Mouse (Mus musculus) heart, postnatal 25 days (tissue): Measurements from ENCODE around the gene Gabarap. TPM values are rescaled to one million over a fixed set of nuclear protein-coding genes. Genes with fewer than 3 reads are reported as not detected.

Experiments used
- DNase-seq: peaks from one replicate; pipeline ENCODE4 v3.0.0; 2022; ENCODE audit warnings: low spot score
- intact Hi-C: fragments of 180-260 bp; cut with DNase I; formaldehyde crosslinking; loops from one replicate; pipeline ENCODE4 v1.15.1; 2025
- total RNA-seq, 2 experiments: library from RNA; stranded (reverse); gene quantifications; 2 replicates each; pipeline ENCODE4 v1.2.3; 2021

The Gabarap gene
- total RNA-seq, 2 experiments from 2014 or later, result 274 to 291 TPM

DNA sequence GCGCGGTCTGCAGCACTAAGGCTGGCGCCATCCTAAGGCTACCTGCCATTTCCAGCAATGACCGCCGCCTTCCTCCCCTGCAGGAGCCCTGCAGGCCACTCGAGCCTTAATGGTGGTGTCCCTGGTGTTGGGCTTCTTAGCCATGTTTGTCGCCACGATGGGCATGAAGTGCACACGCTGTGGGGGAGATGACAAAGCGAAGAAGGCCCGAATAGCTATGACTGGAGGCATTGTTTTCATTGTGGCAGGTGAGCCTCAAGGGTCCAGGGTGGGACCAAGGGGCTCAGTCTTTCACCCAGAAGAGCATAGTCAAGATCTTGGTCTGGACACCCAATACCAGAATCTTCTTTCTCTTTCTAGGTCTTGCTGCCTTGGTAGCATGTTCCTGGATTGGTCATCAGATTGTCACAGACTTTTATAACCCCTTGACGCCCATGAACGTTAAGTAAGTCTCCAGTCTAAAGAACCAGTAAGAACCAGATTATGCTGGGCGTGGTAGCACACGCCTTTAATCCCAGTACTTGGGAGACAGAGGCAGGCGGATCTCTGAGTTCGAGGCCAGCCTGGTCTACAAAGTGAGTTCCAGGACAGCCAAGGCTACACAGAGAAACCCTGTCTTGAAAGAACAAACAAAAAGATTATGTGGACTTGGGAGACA, 24.0 kb upstream of the Gabarap start:
- intact Hi-C loops, result loop anchor here (5.0 kb wide), 1 partner anchor 40 kb away; no protein-coding TSS in a partner anchor
- no peak for DNase-seq

DNA sequence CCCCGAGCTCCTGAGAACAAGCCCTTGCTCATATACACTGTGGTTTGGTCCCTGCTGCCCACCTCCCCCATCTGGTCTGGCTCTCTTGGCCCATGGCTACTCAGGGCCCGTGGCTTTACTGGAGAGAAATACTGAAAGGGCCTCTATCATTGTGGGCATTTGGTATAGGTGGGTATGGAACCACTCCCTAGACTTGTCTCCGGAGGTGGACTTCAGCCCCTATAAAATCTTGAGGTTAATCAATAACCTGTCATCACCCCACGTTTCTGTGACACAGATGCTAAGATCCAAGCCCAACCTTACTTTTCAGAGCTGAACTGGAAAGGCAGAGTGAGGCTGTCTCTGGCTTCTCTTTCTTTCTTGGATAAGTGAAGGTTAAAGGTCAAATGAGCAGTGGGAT, 22.1 kb upstream of the Gabarap start:
- no peak for DNase-seq
- intact Hi-C loops, result loop anchor here (5.0 kb wide), 1 partner anchor 41 kb away; no protein-coding TSS in a partner anchor

DNA sequence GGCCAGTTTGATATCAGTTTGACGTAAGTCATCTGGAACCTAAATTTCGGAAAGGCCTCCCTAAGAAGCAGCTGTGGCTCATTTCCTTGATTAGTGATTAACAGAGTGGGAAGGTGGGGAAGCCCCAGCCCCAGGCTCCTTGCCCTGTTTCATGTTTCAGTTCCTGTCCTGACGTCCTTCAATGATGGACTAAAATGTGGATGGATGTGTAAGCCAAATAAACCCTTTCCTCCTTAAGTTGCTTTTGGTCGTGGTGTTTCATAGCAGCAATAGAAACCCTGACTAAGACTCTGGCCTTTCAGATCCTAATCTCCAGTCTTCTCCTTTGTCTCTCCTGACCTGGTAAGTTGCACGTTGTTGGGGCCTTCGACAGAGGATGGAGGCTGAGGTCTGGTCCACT, 20.7 kb upstream of the Gabarap start:
- no peak for DNase-seq
- intact Hi-C loops, result no loop called here

DNA sequence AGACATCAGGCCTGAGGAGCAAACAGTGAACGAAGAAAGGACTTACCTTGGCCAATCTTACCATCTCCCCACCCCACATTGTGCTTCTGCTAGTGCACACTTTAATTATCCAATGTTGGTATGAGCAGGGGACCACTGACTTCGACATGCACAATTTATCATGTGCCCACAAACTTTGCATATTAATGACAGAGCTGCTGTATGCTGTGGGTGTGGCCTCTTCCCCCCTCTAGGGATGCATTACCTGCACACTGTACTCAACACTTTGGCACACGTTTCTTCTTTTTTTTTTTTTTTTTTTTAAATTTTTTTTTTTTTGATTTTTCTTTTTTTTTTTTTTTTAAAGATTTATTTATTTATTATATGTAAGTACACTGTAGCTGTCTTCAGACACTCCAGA, 20.2 kb upstream of the Gabarap start:
- intact Hi-C loops, result no loop called here

DNA sequence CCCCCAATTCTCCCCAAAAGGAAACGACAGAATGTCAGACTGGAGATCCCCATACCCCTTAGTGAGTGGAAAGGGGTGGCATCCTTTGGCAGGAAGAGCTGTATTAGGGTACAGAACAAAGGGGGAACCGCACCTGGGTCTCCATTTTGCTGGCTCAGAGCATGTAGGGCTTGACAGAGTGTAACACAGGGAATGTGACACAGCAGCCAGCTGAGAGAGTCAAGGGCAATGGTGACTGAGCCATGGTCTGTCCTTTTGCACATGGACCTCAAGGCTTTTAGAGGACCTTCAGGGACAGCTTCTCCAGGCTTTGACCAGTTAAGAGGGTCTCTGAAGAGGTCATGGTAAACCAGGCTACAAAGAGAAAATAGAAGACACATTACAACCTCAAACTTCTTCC, 16.0 kb upstream of the Gabarap start:
- intact Hi-C loops, result no loop called here
- DNase-seq, result no peak

More for the DNA sequence above, 20.2 kb upstream of the Gabarap start:
- no peak for DNase-seq

DNA sequence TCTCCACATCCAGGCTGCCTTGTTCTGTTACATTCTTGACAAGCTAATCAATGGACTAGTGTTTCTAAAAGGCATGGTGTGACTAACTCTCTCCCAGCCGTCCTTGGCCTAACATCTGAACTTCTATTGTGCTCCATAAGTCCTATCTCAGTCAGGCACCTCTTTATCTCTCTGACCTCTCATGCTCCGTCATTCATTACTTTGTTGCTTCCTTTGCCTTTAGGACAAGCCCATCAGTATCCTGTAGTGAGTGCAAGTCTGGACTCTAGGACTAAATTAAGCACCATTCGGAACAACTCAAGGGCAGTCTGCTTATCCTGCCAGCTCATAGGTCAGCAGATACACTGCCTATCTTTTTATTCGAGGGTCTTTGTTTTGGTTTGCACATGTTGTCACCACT, 14.7 kb upstream of the Gabarap start:
- intact Hi-C loops, result no loop called here
- no peak for DNase-seq

DNA sequence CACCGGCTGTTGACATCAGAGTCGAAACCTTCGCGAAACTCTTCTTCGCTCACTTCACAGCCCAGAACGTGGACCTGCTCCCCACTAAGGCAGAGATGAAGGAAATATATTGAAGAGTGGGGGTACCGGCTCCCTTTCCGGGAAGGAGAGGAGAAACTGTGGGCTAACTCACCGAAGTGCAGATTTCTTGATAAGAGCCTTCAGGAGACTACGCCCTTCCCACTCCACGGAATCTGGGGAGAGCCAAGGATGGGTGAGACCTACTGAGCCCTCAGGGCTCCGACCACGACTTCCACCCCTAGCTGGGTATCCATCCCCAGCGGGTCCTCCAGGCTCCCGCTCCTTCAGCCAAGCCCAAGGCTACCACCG, 11.1 kb upstream of the Gabarap start:
- intact Hi-C loops, result loop anchor here (2.0 kb wide), 2 partner anchors 17 to 57 kb away; no protein-coding TSS in a partner anchor
- no peak for DNase-seq

DNA sequence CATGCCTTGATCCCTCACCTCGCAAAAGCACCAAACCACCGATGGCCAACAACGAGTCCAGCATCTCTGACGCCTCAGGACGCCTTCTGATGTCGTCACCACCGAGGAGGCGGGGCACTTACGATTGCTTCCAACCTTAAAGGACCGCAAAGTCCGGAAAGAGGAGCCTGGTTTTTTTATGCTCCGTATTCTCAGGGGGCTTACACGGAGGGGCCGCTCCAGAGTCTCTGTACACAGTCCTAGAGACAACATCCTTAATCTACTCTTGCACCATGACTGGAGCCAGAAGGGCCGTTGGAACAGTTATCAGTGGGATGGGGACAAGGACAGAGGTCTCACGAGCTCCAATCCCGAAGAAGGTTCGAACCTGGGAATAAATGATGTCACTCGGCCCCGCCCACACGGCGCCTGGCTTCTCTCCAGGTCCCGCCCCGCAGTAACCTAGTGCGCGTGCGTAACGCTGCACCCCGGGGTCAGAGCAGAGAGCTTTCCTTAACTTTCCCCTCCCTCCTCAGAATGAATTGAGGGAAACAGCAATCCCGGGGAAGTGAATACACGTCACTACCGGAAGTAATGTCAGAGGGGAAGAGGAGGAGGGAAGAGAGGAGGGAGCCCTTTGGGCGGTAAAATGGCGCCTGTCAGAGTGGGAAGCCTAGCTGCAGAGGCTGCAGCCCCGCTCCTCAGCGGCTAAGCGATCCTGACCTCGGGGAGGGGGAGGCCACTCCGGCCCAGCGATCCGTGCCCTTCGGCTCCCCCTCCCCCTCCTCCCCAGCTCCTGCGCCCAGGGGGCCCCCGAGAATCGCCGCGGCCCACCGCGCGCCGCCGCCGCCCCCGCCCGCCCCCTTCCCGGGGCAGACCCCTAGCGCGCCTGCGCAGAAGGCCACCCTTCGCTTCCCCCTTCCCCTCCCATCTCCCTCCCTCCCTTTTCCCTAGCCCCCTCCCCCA, 10.5 kb upstream of the Gabarap start:
- peak; percentile 97 for DNase-seq
- intact Hi-C loops, result loop anchor here (2.0 kb wide), 1 partner anchor 16 kb away; no protein-coding TSS in a partner anchor

DNA sequence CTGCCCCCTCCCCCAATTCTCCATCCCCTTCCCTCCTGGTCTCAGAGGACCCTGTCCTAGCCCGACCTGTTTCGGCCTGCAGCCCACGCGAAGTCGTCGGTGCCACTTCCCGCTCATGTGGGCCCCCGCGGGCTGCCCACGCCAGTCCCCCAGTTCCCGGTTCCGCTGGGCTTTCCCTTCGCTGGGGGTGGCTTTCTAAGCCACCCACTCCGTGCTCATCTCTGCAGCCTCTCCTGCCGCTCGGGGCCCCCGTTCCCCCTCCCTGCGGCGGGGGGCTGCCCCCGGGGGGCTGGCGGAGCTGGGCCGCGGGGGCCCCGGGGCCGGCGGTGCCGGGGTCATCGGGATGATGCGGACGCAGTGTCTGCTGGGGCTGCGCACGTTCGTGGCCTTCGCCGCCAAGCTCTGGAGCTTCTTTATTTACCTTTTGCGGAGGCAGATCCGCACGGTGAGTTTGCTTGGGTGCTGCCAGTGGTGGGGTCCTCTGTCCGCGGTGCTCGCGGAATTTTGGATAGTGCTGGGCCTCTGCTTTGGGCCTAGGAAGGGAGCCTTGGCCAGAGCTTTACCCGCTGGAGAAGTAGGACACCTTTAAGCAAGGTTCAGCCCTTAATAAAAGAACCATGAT, 9.7 kb upstream of the Gabarap start, which contains the start of gene Ctdnep1:
Ctdnep1 (plus strand) TSS at position 16 of the 622 bp plus-strand sequence.
- no peak for DNase-seq
- intact Hi-C loops, result loop anchor here (2.0 kb wide), 1 partner anchor 16 kb away; no protein-coding TSS in a partner anchor

DNA sequence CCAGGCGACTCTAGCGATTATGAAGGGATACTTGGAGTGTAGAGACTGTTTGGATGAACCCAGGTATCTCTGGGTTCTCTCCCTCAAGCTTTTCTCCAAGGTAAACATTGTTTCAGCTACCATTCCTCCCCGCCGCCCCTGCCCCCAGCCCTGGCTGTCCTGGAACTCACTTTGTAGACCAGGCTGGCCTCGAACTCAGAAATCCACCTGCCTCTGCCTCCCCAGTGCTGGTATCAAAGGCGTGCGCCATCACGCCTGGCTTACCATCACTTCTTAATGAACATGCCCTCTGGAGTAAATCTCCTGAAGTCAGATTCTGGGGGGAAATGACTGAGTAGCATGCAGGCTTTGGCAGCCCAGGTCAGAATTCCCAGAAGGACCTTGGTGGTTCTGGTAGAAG, 8.7 kb upstream of the Gabarap start, which contains the start of gene Elp5:
Elp5 (minus strand) TSS at position 293 of the 400 bp plus-strand sequence.
- DNase-seq, result no peak

DNA sequence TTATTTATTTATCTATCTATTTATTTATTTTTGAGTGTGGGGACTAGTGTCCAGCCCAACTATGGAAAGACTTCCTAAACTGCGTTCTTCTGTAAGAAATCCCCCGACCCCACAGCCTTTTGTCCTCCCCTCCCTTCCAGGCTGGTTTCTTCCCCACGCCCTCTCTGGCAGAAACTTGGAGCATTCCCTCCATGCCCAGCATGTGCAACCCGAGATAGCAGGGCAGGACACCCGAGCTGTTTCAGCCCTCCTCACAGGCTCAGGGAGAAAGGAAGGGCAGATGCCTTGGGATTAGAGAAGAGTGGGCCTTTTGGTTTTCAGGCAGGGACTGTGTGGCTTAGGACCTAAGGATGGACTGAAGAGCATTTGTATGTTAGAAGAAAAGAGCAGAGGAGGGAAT, 8.1 kb upstream of the Gabarap start:
- DNase-seq, result no peak
- intact Hi-C loops, result no loop called here

More for the DNA sequence above, 8.7 kb upstream of the Gabarap start, which contains the start of gene Elp5:
- intact Hi-C loops, result no loop called here

DNA sequence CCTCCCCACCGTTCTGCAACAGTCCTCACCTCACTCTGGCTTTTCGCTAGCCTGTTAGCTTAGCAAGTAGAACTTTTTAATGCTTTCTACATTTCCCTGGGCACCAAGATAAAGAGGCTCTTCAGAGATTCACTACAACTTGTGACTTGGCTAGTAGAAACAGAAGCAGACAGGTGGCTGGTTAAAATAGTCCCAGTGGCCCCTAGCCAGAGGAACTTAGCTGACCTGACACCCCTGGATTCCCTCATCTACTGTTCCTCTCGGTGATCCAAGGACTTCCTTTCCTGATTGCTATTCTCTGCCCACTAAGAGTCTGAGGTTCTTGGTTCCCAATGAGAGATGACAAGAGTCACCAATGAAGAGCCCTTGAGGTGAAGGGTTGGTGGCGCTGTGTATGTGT, 7.6 kb upstream of the Gabarap start:
- DNase-seq, result no peak
- intact Hi-C loops, result no loop called here

DNA sequence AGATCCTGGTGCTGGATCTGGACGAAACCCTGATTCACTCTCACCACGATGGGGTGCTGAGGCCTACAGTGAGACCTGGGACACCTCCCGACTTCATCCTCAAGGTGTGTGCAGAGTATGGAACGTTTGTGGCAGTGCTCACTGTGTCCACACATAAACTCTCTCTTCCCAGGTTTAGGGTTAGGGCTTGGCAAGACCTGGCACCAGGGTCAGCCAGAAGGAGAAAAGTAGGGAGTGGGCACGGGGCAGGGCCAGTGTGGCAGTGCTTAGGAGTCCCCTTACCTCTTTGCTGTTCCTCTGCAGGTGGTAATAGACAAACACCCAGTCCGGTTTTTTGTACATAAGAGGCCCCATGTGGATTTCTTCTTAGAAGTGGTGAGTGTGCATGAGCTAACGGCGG, 6.5 kb upstream of the Gabarap start:
- DNase-seq, result no peak
- intact Hi-C loops, result no loop called here

DNA sequence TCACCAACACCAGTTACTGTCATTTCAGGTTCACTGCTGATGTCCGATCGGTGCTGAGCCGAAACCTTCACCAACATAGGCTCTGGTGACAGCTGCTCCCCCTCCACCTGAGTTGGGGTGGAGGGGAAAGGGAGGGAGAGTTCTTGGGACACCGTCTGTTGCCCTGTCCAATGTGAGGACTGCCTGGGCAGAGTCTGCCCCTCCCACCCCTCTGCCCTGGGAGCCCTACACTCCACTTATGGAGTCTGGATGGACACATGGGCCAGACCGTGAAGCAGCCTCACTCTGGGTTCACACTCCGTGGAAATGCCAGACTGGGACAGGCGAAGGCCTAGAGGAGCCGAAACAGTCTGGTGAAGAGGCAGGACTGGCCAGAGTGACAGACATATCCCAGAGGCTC, 994 bp upstream of the Gabarap start:
- intact Hi-C loops, result loop anchor here (10.0 kb wide), 1 partner anchor 585 kb away; no protein-coding TSS in a partner anchor
- DNase-seq, result no peak

DNA sequence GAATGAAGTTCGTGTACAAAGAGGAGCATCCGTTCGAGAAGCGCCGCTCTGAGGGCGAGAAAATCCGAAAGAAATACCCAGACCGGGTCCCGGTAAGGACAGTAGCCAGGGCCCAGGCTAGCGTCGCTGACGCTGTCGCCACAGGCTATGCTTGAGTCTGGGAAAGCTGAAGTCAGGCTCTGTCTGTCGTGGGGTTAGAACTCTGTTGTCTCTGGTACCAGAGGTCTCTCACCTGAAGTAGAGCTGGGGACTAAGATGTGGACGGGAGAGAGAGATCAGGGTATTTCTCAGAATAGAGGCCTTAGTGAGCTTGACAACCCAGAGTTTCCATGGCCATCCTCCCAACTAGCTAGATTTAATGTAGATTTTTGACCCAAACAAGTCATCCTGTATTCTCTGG, 768 bp downstream of the Gabarap start:
- intact Hi-C loops, result loop anchor here (10.0 kb wide), 1 partner anchor 587 kb away; no protein-coding TSS in a partner anchor
- DNase-seq, result no peak

DNA sequence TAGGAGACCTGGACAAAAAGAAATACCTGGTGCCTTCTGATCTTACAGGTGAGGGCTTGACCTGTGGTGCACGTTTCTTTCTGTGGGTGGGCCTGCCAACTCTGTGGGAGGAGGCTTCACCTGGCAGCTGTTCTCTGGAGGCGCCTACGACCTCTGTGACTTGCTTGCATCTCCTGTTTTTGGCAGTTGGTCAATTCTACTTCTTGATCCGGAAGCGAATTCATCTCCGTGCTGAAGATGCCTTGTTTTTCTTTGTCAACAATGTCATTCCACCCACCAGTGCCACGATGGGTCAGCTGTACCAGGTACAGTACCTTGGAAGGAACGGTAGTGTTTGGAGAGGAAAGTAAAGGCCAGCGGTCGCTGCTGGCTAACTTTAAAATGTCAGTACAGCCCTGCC, 1.5 kb downstream of the Gabarap start:
- DNase-seq, result no peak
- intact Hi-C loops, result loop anchor here (10.0 kb wide), 1 partner anchor 588 kb away; no protein-coding TSS in a partner anchor

DNA sequence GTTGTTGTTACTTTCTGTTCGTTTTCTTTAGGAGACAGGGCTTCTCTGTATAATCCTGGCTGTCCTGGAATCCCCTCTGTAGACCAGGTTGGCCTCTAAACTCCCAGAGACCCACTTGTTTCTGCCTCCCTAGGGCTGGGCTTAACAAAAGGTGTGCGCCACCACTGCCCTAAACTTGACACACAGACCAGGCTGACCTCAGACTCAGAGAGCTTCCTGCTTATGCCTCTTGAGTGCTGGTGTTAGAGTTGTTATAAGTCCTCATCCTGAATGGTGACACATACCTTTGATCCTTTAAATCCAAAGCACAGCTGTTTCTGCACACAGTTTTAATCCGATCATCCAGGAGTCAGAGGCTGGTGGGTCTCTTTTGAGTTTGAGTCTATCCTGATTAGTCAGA, 2.0 kb downstream of the Gabarap start:
- no peak for DNase-seq
- intact Hi-C loops, result loop anchor here (10.0 kb wide), 1 partner anchor 588 kb away; no protein-coding TSS in a partner anchor

DNA sequence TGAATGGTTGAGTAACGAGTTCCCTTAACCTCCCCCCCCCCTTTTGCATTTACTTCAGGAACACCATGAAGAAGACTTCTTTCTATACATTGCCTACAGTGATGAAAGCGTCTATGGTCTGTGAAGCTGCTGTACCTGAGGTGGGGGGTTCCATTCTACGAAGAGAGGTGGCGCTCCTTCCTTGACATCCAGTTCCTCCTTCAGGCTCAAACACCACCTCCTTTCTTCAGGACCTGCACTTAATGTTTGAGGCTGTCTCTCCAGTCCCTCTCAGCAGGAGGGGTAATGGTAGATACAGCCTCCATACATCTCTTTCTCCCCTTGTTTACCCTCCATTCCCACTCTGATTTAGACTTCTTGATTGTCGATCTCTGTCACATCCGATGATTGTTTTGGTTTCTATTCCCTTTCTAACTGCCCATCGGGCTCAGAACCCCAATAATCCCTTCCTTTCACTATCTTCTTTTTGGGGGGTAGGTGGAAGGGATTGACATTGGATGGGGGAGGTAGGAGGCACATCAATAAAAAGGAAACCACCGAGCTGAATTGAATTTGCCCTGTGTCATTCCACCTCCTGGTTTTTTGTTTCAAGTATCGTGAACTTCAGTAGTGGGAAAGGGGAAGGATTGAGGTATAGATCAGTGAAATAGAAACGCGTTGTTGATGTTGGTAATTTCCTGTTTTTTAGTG, 3.6 kb downstream of the Gabarap start:
- intact Hi-C loops, result loop anchor here (10.0 kb wide), 1 partner anchor 590 kb away; no protein-coding TSS in a partner anchor
- no peak for DNase-seq

DNA sequence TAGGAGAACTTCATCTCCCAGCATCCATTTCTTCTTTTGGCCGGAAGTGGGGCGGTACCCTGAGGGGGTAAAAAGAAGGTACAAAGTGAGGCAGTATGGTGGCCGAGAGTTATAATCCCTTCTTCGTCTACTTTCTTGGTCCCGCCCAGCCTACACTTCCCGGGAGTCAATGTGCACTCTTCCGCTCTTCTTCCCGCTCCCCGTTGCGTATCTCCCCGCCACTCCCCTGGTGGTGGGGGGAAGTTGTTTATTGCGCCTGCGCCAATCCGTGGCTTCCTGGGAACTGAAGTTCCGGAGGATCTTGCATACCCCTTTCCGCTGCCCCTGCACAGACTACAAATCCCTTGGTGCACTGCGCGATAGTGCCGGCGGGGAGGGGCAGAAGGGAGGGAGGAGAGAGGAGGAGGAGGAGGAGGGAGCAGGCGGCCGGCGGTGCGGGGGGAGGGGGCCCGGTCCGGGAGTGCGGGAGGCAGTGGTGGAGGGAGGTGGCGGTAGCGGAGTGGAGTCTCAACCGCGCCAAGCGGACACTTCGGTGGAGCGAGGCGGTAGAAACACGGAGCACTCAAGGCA, 4.5 kb downstream of the Gabarap start, which contains the start of gene Phf23:
Phf23 (plus strand) TSS at position 387 of the 570 bp plus-strand sequence.
- intact Hi-C loops, result loop anchor here (10.0 kb wide), 1 partner anchor 591 kb away; no protein-coding TSS in a partner anchor
- DNase-seq, result peak; percentile 99
